Mouse (Mus musculus): Measurements from ENCODE around the gene E330021D16Rik.
A peak's percentile ranks its signal among the peaks of the same experiment; 100 is the strongest.
"Not testable (repeated sequence)": the region's sequence is repeated elsewhere in the genome, so short reads cannot be mapped to it uniquely, and the experiment has no call there.

Gene E330021D16Rik

DNA sequence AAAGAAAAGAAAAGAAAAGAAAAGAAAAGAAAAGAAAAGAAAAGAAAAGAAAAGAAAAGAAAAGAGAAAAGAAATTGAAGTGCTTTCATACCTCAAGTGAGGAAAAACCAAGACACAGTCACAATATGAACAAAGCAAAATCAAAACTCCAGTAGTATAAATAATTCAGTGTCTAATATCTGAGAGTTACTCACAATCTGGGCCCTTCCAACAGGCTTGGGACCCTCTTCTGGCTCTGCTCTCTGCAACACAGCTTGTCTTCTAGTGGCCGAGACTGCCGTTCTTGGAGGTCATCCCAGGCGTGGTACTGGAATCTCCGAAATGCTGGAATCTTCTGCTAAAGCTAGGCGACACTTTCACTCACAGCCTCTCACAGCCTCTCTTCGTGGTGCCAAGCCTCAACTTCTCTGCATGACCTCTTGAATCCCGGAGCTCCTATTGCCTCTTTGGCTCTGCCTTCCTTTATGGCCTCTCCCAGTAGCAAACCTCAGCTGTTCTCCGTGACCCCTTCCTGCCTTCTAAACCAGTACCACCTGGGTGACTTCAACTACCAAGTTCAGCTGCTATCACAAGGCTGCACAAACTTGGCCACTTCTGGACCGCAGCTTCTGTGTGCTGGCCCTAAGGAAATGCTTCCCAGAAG lies at the start of gene E330021D16Rik:
Gene E330021D16Rik, minus strand, starts transcription at position 437 of the 643 bp plus-strand sequence.
- DNase-seq (ENCODE audit: low spot score) = no peak

DNA sequence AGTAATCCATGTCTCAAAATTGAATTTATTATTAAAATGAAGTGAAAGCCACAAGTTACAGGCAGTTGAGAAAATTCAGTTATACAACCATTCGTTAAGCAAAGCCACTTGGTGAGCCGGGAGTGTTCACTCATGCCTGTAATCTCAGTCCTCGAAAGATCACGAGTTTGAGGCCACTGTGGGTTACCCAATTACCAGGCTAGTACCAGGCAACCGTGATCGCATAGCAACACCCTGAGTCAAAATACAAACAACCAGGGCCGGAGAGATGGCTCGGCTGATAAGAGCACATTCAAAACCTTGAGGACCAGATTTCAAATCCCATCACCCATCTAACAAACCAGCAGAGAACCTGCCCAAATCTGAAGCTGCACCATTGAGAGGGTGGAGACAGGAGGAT lies 49.7 kb upstream of the E330021D16Rik start:
- DNase-seq (ENCODE audit: low spot score) = no peak

DNA sequence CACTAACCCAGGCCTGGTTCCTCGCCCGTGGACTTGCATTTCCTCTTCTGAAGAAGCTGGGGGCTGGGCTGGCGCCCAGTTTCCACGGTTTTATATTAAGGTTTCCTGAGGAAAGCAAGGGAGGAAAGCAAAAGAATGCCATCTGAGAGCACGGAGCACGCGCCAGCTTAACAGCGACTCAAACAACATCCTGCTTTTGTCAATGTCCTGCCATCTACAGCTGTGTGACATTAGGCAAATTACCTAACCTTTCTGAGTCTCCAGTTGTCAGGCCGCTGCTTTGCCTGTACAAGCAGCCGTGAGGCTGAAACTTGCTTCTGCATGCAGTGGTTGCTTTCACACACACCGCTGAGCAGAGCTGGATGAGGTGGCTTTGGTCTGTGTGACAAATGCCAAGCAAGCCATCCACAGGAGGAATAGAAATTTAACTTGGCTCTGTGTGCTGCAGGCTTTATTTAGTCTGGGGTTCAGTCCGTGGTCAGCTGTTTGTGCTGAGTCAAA lies 48.8 kb upstream of the E330021D16Rik start:
- no peak for DNase-seq (ENCODE audit: low spot score)

DNA sequence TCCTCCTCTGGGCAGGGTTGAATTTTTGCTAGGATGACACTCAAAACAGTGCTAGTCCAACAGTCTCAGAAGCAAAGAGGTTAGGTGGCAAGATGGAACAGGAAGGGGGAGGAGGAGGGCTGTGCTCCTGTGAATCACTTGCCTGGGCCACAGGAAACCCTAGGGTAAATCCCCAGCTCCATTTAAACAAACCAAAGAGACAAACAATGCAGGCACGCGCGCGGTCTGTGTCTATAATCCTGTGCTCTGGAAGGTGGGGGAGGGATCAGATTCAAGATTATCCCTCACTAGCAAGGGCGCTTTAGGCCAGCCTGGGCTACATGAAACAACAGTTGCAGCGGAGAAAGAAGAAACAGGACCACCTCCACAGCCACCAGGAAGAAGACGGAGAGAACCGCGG lies 48.1 kb upstream of the E330021D16Rik start:
- DNase-seq (ENCODE audit: low spot score) = no peak

GRCm38 (mm10) chr6:136459156-136459555 lies 43.8 kb upstream of the E330021D16Rik start:
- DNase-seq (ENCODE audit: low spot score) = no peak

DNA sequence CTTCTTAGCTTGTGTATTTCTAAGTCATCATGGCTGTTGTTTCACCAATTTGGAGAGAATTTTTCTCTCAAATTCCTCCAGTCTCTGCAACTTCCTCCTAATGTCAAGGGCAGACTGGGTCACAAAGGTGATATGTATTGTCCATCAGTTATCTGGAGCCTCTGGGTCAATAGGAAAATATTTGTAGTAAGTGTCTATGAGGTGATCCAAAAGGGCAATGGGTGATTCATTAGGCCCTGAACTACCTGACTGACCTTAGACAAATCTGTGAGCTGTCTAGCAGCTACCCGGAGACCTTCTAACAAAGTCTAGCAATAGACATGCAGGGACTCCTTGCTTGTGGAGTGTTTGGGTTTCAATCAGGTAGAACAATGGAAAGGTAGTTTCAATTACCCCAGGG lies 40.9 kb upstream of the E330021D16Rik start:
- DNase-seq (ENCODE audit: low spot score) = no peak

DNA sequence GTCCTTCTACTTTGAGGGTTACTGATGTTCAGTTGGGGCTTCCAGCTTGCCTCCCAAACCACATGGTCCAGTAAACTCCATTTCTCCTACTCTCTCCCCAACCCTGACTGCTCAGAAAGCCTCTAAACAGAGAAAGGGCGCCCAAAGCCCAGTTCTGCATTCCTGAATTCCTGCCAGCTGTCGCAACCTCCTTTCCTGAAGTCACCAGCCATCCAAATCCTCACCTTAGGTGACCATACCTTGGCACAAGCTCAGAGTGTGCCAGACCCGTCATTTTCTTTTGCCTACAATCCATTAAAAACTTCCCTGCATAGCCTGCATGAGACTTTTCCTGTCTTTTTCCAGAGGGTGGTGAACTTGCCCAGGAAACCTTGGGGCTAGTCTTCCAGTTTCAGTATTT lies 40.3 kb upstream of the E330021D16Rik start:
- no peak for DNase-seq (ENCODE audit: low spot score)

DNA sequence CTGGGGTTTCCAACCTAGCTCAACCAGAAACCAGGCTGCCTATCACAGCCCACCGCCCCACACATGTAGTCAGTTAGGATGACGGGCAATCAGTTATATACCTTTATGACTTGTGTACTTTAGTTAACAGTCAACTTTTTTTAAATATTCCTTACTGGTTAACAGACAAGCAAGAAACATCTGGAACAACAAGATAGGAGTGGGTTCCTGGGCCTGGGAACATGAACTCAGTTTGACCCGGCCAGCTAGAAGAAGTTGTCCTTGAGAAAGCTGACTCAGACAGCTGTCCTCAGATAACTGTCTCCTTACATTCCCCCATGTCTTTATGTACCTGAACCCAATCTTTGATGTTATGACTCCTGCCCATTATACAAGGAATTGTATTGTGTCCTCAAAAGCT lies 37.3 kb upstream of the E330021D16Rik start:
- DNase-seq (ENCODE audit: low spot score) = no peak

DNA sequence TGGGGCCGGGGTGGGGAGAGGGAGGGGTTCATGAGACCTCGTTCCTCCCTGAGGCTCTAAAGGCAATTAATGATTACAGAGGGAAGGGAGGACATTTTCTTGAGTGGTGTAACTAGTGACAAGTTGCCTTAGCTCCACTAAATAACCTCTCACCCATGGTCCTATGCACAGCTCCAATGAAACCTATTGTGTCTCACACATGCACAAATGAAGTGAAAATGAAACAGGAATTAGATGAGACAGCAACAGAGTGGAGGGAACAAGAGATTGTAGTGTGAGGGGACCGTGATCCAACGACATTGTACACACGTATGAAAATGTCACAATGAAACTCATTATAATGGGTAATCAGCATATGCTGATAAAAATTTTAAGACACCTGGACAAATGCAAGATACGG lies 35.5 kb upstream of the E330021D16Rik start:
- DNase-seq (ENCODE audit: low spot score) = no peak

DNA sequence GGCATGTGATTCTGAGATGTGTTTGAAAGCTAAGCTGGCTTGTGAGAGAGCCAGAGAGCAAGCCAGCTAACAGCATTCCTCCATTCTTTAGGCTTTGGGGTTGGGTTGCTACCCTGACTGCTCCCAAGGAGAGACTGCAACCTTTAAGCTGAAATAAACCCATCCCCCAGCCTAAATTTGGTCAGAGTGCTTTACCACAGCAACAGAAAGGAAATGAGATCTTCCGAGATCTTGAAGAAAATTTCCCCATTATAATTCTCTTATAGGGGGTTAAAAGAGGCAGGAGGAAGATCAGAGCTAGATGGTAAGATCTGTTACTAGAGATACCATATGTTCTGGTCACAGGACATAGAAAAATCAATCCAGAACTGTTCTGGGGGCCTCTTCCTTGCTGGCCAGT lies 34.6 kb upstream of the E330021D16Rik start:
- no peak for DNase-seq (ENCODE audit: low spot score)

DNA sequence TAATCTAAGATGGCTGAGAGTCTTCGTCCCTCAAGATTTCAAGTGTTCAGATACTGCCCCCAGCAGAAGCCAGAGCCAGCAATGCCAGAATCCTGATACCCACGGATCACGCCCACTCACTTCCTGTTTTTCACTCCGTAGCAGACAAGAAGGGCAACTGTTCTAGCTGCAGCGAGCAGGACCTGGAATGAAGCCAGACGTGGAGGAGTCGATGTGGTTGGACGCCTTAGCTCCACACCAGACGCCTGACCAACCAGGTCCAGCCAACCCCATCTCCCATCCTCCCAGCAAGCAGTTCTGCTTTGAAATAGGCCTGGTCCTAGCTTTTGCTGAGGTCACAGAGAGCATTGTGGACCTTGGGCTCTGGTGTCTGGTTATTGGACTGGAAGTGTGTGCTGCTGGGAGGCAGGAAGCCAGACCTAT lies 33.9 kb upstream of the E330021D16Rik start:
- peak; percentile 91 for DNase-seq (ENCODE audit: low spot score)

- DNase-seq (ENCODE audit: low spot score) = not testable (repeated sequence)
These were observed 23.8 kb upstream of the E330021D16Rik start for GRCm38 (mm10) chr6:136439205-136439604.

- DNase-seq (ENCODE audit: low spot score) = not testable (repeated sequence)
These were observed 20.8 kb upstream of the E330021D16Rik start for GRCm38 (mm10) chr6:136436151-136436550.

- no peak for DNase-seq (ENCODE audit: low spot score)
These were observed 18.2 kb upstream of the E330021D16Rik start for GRCm38 (mm10) chr6:136433573-136433972.

DNA sequence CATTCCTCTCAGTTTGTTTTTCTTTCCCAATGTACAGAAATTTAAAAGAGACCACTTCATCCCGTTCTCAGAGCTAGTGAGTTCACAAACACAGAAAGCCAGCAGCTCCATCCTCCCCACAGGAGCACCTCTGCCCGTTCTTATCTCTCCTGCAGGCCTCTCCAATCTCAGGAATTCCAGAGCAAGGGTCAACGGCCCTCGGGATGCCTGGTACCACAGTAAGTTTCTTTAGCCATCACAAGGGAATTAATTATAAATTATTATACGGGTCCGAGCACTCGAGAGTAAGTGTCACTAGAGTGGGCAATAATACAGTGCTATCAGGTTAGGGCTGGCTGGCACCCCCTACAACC lies 16.5 kb upstream of the E330021D16Rik start:
- no peak for DNase-seq (ENCODE audit: low spot score)

DNA sequence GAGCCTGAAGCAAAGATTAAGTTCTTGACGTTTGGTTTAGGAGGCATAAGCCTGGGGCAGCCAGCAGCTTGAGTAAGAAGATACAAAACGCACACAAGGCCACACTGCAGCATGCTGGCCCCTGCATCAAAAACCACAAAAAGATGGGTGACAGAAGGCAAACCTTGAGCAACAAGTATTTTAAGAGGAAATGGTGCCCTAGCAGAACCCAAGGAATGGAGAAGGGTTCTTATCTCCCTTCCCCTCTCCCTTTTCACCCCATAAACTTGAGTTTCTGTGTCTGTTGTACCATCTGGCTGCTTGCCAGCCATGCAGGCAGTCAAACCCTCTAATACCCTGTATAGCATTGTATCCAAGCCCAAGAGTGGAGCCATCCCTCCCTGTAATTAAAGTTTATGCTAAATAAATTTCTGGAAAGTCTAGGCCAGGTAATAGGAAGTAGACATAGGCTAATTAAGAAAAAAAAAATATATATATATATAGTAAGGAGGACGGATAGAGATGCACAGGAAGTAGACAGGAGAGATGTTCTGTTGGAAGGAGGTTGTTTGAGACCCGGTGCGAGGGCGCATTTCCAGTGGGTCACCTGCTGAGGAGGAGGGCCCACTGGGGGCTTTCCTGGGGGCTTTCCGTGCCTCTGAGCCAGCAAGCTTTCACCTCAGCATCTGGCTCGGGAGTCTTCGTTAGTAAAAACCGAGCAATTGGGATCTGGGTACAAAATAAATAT lies 16.0 kb upstream of the E330021D16Rik start:
- DNase-seq (ENCODE audit: low spot score) = peak; percentile 23

DNA sequence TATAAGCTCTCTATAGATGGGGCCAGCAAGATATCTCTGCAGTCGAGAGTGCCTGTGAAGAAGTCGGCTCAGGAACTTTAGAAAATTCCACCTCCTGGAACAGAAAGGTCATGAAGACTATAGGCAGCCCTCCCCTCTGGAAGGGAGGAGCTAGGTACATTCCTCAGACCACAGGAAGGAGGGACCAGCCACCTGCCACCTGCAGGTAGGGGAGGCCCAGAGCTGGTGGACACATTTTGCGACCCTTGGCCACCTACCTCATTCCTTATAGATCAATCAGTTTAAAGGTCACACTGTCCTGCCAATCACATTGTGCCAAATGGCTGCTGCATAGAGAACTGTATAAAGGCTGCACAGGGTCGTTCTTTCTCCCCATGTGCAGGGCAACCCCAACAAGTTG lies 14.1 kb upstream of the E330021D16Rik start:
- no peak for DNase-seq (ENCODE audit: low spot score)

- no peak for DNase-seq (ENCODE audit: low spot score)
These were observed 13.0 kb upstream of the E330021D16Rik start for GRCm38 (mm10) chr6:136428412-136428811.

DNA sequence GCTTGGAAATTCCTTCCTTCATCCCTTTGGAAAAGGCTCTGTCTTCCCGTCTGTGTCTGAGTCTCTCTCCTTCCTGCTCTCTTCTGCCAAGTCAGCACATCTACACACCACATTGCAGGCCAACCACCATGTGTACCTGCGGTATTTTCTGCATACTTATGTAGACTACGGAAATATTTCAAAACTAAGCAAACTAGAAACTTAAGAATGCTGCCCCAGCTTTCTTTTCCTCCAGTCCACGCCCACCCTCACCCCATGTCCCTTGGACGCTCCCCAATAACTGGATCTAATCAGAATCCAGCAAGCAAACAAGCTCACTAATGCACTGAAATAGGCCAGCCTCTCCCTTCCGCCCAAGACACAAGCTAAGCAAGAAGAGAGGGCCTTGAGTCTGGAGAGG lies 11.9 kb upstream of the E330021D16Rik start:
- DNase-seq (ENCODE audit: low spot score) = no peak

GRCm38 (mm10) chr6:136425956-136426355 lies 10.6 kb upstream of the E330021D16Rik start:
- DNase-seq (ENCODE audit: low spot score) = no peak

DNA sequence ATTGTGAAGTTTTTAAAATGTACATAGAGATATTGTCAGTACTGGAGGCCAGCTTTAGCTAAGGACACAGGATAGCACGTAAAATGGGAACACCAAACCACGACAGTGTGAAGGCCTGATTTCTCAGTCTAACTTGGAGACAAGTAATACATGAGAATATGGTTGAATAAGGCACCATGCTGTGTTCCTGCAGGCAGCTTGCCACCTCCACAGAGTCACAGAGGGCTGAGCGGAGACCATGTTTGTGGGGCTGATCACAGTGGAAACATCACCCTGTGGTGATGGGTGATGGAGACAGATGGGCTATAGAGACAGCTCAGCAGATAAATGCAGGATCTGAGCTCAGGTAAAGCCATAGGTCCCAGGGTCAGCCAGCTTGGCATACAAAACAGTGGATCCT lies 8.8 kb upstream of the E330021D16Rik start:
- no peak for DNase-seq (ENCODE audit: low spot score)

GRCm38 (mm10) chr6:136423201-136423600 lies 7.8 kb upstream of the E330021D16Rik start:
- no peak for DNase-seq (ENCODE audit: low spot score)

- peak; percentile 61 for DNase-seq (ENCODE audit: low spot score)
These were observed 6.9 kb upstream of the E330021D16Rik start for GRCm38 (mm10) chr6:136422084-136422853.

All from MN1 (cell line).